Mouse (Mus musculus): Measurements from ENCODE around the gene Tnk2.

- no peak for TF ChIP-seq HCFC1 (IDR thresholded peaks at IDR 0.05; ENCODE audit: low read depth, low read length)
- no peak for TF ChIP-seq IRF4 (IDR thresholded peaks at IDR 0.05; ENCODE audit: low read depth, low read length)
- TF ChIP-seq MAX (IDR thresholded peaks at IDR 0.05; ENCODE audit: low read length), result no peak
- TF ChIP-seq CTCF (conservative IDR thresholded peaks at IDR 0.05 in 1 of 2, IDR thresholded peaks at IDR 0.05 in 1 of 2; ENCODE audit: low read depth in 2 of 2, low read length in 2 of 2), result no peak
- no peak for TF ChIP-seq GABPA (IDR thresholded peaks at IDR 0.05; ENCODE audit: insufficient replicate concordance, low read depth, low read length)
- TF ChIP-seq POLR2A (IDR thresholded peaks at IDR 0.05; ENCODE audit: low read depth, low read length), result no peak
- TF ChIP-seq RCOR1 (conservative IDR thresholded peaks at IDR 0.05; ENCODE audit: low read depth, low read length), result no peak
- no peak for TF ChIP-seq EP300 (IDR thresholded peaks at IDR 0.05; ENCODE audit: low read length)
- no peak for TF ChIP-seq ZMIZ1 (IDR thresholded peaks at IDR 0.05; ENCODE audit: low read depth, low read length)
- TF ChIP-seq ETS1 (conservative IDR thresholded peaks at IDR 0.05; ENCODE audit: low read depth, low read length), result no peak
These were observed 59.7 kb downstream of the Tnk2 start for GRCm38 (mm10) chr16:32703312-32703912.
